Mouse (Mus musculus) neural tube, embryonic 11.5 days (tissue): ENCODE data around the gene Ryr2. TPM values are rescaled to one million over a fixed set of nuclear protein-coding genes. Genes with fewer than 3 reads are reported as not detected.

Experiments
- ATAC-seq: fragments of 200-750 bp; cut with Nextera tagmentation; 2 replicates; pipeline ENCODE4 v1.8.0; 2017; ENCODE audit warnings: moderate number of reproducible peaks, mild to moderate bottlenecking, moderate TSS enrichment, moderate library complexity; ENCODE audit not compliant: insufficient read depth, low FRiP score, low TSS enrichment
- DNase-seq: peaks from one replicate; pipeline ENCODE4 v3.0.0-alpha.2; 2015; ENCODE audit warnings: low spot score
- H3K27ac ChIP-seq: fragments of 300-500 bp; sonication (generic); 2 replicates; pipeline ENCODE4 v1.5.1; 2014; ENCODE audit warnings: low read depth, mild to moderate bottlenecking, low read length
- H3K27me3 ChIP-seq: fragments of 300-500 bp; sonication (generic); 2 replicates; pipeline ENCODE4 v1.6.1; 2014; ENCODE audit warnings: mild to moderate bottlenecking, low read length, mixed read lengths; ENCODE audit not compliant: control insufficient read depth, insufficient read depth
- H3K36me3 ChIP-seq: fragments of 300-500 bp; sonication (generic); 2 replicates; pipeline ENCODE4 v1.6.1; 2014; ENCODE audit warnings: mild to moderate bottlenecking, low read length, moderate library complexity, mixed read lengths; ENCODE audit not compliant: control insufficient read depth, insufficient read depth
- H3K4me1 ChIP-seq: fragments of 300-500 bp; sonication (generic); 2 replicates; pipeline ENCODE4 v1.6.1; 2014; ENCODE audit warnings: low read length, mixed read lengths; ENCODE audit not compliant: control insufficient read depth, insufficient read depth
- H3K4me2 ChIP-seq: fragments of 300-500 bp; sonication (generic); 2 replicates; pipeline ENCODE4 v1.6.1; 2014; ENCODE audit warnings: low read depth, mild to moderate bottlenecking, moderate library complexity
- H3K4me3 ChIP-seq: fragments of 300-500 bp; sonication (generic); 2 replicates; pipeline ENCODE4 v1.5.1; 2014; ENCODE audit warnings: low read depth, low read length
- H3K9ac ChIP-seq: fragments of 300-500 bp; sonication (generic); 2 replicates; pipeline ENCODE4 v1.6.1; 2014; ENCODE audit warnings: mild to moderate bottlenecking, low read length
- H3K9me3 ChIP-seq: fragments of 300-500 bp; sonication (generic); 2 replicates; pipeline ENCODE4 v1.6.1; 2016; ENCODE audit warnings: low read length; ENCODE audit not compliant: control insufficient read depth
- WGBS: fragments of 180-500 bp; shearing (Covaris S2); extraction: QIAGEN DNeasy Blood & Tissue Kit; methylation state at CpG from one replicate; pipeline ENCODE4 v1.1.7; 2014; 5-methylcytosine and 5-hydroxymethylcytosine counted together
- polyA plus RNA-seq: library from polyadenylated mRNA; unstranded; fragments of >200 nt; fragmentation: Nextera tagmentation; extraction: Ambion mirVana; gene quantifications from 2 replicates; pipeline ENCODE4 v1.2.1, GENCODE M21; 2014

Gene Ryr2
- polyA plus RNA-seq, 1 experiment from 2014 or later, result 0.34 TPM

GRCm38 (mm10) chr13:11865261-11865660 is 241.5 kb downstream of the Ryr2 start:
- WGBS, result 88% methylated on average over 3 of the region's 3 CpGs
- no peak for DNase-seq
- Histone ChIP-seq H3K9me3 (no peaks in the 10 kb centered on the region), H3K4me3 (no peak overlapping the region), H3K9ac (no peak overlapping the region), H3K4me1 (no peaks in the 10 kb centered on the region), H3K4me2 (no peak overlapping the region), H3K27me3 (no peaks in the 10 kb centered on the region), H3K27ac (no peak overlapping the region), H3K36me3 (no peaks in the 10 kb centered on the region)
- no peak for ATAC-seq

DNA sequence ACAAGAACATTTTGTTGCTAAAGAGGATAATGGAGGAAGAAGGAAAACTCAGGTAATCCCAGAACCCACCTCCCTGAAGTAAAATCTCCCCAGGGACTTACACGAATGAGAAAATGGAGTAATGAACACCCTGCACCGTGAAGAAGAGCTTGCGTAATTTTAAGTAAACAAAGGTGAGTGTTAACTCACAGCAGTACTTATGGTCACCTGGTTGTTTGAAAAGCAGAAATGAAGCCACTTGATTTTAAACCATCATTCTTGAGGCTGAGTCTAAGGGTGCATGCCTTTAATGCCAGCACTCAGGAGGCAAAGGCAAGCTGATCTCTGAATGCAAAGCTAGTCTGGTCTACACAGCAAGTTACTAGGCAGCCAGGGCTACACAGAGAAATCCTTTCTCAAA is 255.1 kb downstream of the Ryr2 start:
- no peak overlapping the region for H3K27ac ChIP-seq
- no peak overlapping the region for H3K4me3 ChIP-seq
- H3K36me3 ChIP-seq, result no peaks in the 10 kb centered on the region
- no peak for DNase-seq
- H3K9me3 ChIP-seq, result no peaks in the 10 kb centered on the region
- WGBS, result 90% methylated on average over 3 of the region's 3 CpGs
- no peaks in the 10 kb centered on the region for H3K4me1 ChIP-seq
- H3K4me2 ChIP-seq, result no peak overlapping the region
- no peak for ATAC-seq
- H3K9ac ChIP-seq, result no peak overlapping the region
- H3K27me3 ChIP-seq, result no peaks in the 10 kb centered on the region

- no peaks in the 10 kb centered on the region for H3K4me1 ChIP-seq
- no peak overlapping the region for H3K9ac ChIP-seq
- 88% methylated on average over 1 of the region's 1 CpGs for WGBS
- ATAC-seq, result no peak
- no peaks in the 10 kb centered on the region for H3K9me3 ChIP-seq
- H3K4me3 ChIP-seq, result no peak overlapping the region
- H3K27ac ChIP-seq, result no peak overlapping the region
- H3K4me2 ChIP-seq, result no peak overlapping the region
- DNase-seq, result no peak
- no peaks in the 10 kb centered on the region for H3K27me3 ChIP-seq
- H3K36me3 ChIP-seq, result no peaks in the 10 kb centered on the region
Observed at GRCm38 (mm10) chr13:11843889-11844288, 262.9 kb downstream of the Ryr2 start.

- H3K4me3 ChIP-seq, result no peak overlapping the region
- no peaks in the 10 kb centered on the region for H3K4me1 ChIP-seq
- no peaks in the 10 kb centered on the region for H3K27me3 ChIP-seq
- no peak for ATAC-seq
- H3K9me3 ChIP-seq, result no peaks in the 10 kb centered on the region
- H3K27ac ChIP-seq, result no peak overlapping the region
- H3K9ac ChIP-seq, result no peak overlapping the region
- H3K36me3 ChIP-seq, result no peaks in the 10 kb centered on the region
- WGBS, result 93% methylated on average over 3 of the region's 3 CpGs
- no peak overlapping the region for H3K4me2 ChIP-seq
- no peak for DNase-seq
Observed at GRCm38 (mm10) chr13:11837870-11838269, 268.9 kb downstream of the Ryr2 start.

DNA sequence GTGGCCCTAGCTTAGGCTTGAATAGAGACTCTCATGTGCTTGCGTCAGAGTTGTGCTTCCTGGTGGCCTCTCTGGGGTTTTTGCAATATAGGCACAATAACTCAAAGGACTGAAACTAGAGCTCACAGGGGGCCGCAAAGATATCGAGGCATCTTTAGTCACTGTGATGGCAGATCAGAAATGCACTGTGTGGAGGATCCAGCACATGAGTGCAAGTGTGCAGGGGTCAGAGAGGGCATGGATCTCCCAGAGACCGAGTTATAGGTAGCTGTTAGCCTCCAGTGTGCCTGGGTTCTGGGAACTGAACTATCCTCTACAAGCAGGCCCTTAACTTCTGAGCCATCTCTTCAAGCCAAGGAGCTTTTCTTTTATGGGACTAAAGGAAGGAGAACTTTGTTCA is 269.6 kb downstream of the Ryr2 start:
- WGBS, result 91% methylated on average over 4 of the region's 4 CpGs
- ATAC-seq, result no peak

GRCm38 (mm10) chr13:11836304-11837078 is 270.3 kb downstream of the Ryr2 start:
- Histone ChIP-seq H3K4me3 (no peak overlapping the region), H3K4me2 (no peak overlapping the region), H3K9me3 (no peaks in the 10 kb centered on the region), H3K9ac (no peak overlapping the region), H3K27me3 (no peaks in the 10 kb centered on the region), H3K4me1 (no peaks in the 10 kb centered on the region), H3K27ac (no peak overlapping the region), H3K36me3 (no peaks in the 10 kb centered on the region)
- ATAC-seq (no peak), DNase-seq (no peak)
- 68% methylated on average over 6 of the region's 6 CpGs for WGBS

More for the DNA sequence above, 269.6 kb downstream of the Ryr2 start:
- H3K27ac ChIP-seq, result no peak overlapping the region
- H3K4me1 ChIP-seq, result no peaks in the 10 kb centered on the region
- H3K9ac ChIP-seq, result no peak overlapping the region
- DNase-seq, result no peak
- H3K9me3 ChIP-seq, result no peaks in the 10 kb centered on the region
- H3K36me3 ChIP-seq, result no peaks in the 10 kb centered on the region
- H3K4me3 ChIP-seq, result no peak overlapping the region
- H3K27me3 ChIP-seq, result no peaks in the 10 kb centered on the region
- H3K4me2 ChIP-seq, result no peak overlapping the region

GRCm38 (mm10) chr13:11831210-11831609 is 275.5 kb downstream of the Ryr2 start:
- Histone ChIP-seq H3K27me3 (no peaks in the 10 kb centered on the region), H3K9me3 (no peaks in the 10 kb centered on the region), H3K4me3 (no peak overlapping the region), H3K27ac (no peak overlapping the region), H3K36me3 (no peaks in the 10 kb centered on the region), H3K4me2 (no peak overlapping the region), H3K4me1 (no peaks in the 10 kb centered on the region), H3K9ac (no peak overlapping the region)
- 79% methylated on average over 4 of the region's 4 CpGs for WGBS
- DNase-seq (no peak), ATAC-seq (no peak)

DNA sequence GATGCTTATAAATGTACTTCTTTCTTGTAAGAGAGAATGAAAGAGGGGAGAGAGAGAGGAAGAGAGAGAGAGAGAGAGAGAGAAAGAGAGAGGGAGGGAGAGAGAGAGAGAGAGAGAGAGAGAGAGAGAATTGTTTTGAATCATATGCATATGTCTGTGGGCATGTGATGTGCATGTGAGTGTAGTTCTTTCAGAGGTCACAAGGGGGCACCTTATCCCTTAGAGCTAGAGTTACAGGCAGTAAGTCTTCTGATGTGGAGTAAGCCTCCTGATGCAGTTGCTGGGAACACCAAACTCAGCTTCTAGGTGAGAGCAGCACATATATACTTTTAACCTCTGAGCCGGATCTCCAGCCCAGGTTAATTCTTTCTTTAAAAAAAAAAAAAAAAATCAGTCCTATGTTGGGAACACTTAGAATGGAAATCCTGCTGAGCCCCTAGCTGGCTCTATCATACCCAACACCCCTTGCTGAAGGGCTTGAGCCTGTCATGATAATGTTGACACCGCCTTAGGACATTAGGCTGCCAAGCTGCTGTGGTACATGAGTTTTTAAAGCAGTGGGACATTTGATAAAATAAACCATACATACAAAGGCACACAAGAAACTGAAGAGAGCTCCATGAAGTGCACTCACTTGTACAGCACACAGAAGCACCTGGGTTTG is 281.1 kb downstream of the Ryr2 start:
- Histone ChIP-seq H3K4me2 (no peak overlapping the region), H3K4me1 (no peaks in the 10 kb centered on the region), H3K27me3 (no peaks in the 10 kb centered on the region), H3K9me3 (no peaks in the 10 kb centered on the region), H3K27ac (no peak overlapping the region), H3K9ac (no peak overlapping the region), H3K4me3 (no peak overlapping the region), H3K36me3 (no peaks in the 10 kb centered on the region)
- DNase-seq (no peak), ATAC-seq (no peak)
- WGBS, result 94% methylated on average over 2 of the region's 2 CpGs

DNA sequence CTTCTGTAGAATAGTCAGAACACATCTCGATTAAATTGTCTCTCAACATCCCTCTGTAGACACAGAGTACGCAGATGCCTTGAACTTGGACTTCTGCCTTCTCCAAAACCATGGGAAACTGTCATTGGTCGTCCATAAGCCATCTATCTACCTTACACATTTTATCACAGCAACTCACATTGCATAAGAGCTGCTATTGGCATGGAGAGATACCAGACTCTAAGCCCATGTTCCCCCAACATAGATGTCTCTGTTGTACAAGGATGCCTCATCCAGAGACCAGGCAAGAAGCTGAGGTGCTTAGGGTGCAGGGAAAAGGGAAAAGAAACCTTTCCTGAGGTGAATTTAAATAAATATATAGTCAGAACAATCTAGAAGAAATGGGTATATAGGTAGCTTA is 288.0 kb downstream of the Ryr2 start:
- no peaks in the 10 kb centered on the region for H3K36me3 ChIP-seq
- no peak overlapping the region for H3K4me2 ChIP-seq
- no peak overlapping the region for H3K9ac ChIP-seq
- no peaks in the 10 kb centered on the region for H3K9me3 ChIP-seq
- no peak overlapping the region for H3K27ac ChIP-seq
- no peaks in the 10 kb centered on the region for H3K27me3 ChIP-seq
- no peaks in the 10 kb centered on the region for H3K4me1 ChIP-seq
- WGBS, result 84% methylated on average over 3 of the region's 3 CpGs
- no peak overlapping the region for H3K4me3 ChIP-seq
- no peak for ATAC-seq
- DNase-seq, result no peak
